Mouse (Mus musculus) heart, postnatal 14 days (tissue): ENCODE measurements around the gene Tagln2. TPM values are rescaled to one million over a fixed set of nuclear protein-coding genes. Genes with fewer than 3 reads are reported as not detected.

Source experiments
- DNase-seq, 2 experiments: peaks; one replicate each; pipeline ENCODE4 v3.0.0; 2021 to 2022
- intact Hi-C: fragments of 180-260 bp; cut with DNase I; formaldehyde crosslinking; loops from one replicate; pipeline ENCODE4 v1.15.1; 2025
- total RNA-seq, 2 experiments: library from RNA; stranded (reverse); gene quantifications; 2 replicates each; pipeline ENCODE4 v1.2.3; 2021

The Tagln2 gene
- total RNA-seq, 2 experiments from 2014 or later = 110 to 117 TPM

DNA sequence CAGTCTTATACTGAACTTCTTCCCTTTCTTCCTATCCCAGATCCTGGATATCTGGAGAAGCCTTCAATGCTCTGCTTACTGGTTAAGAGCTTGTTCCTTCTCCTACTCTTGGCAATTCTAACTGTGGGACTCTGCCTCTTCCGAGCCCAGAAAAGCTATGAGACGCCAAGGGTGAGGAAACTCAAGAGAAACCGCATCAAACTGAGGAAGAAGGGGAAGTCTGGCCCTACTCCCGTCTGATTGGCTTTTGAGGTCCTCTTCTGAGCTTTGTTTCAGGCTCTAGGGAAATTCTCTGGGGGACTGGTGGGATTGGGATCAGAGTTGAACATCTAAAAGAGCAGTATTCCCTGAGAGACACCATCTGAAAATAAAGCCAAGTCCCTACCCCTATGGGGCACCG is 21.8 kb upstream of the Tagln2 start:
- DNase-seq = no peak
- intact Hi-C loops = no loop called here

- intact Hi-C loops = no loop called here
- no peak for DNase-seq
Measured at GRCm38 (mm10) chr1:172480376-172480775, 19.5 kb upstream of the Tagln2 start.

GRCm38 (mm10) chr1:172481111-172481510 is 18.7 kb upstream of the Tagln2 start:
- no peak for DNase-seq
- intact Hi-C loops = no loop called here

DNA sequence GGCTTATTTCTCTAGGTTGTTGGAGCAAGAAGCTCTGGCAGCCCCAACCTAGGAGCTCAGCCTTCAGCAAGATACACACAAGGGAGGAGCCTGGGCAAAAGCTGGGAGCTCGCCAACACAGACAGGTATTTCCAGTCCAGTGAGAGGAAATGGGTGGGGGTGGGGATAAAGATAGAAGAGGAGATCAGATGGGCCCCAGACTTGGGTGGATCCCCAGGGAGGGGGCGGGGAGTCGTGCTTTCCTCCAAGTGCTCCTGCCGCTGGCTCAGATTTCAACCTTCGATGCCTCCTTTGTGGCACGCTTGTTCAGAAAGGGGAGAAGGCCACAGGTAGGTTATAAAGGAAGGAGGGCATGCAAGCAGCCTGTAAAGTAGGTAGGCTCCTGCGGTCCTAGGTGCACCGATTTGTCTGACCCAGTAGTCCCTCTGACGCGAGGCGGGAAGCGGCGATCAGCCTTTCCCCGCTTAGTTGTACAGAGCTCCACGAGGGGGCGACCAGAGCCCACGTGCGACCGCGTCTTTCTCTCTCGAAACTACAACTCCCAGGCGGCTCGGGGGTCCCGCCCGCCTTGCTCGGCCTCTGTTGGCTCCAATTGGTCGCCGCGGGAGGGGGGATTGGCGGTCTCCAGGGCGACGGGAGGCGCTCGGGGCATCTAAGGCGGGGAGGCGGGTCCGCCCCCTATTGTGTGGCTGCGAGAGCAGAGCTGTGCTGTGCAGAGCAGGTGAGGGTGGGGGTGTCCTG is 18.1 kb upstream of the Tagln2 start, which contains the start of gene Igsf9:
Gene Igsf9, plus strand, starts transcription at position 249 of the 741 bp plus-strand sequence.
- peak; percentile 89 to 90 for DNase-seq
- intact Hi-C loops = no loop called here

DNA sequence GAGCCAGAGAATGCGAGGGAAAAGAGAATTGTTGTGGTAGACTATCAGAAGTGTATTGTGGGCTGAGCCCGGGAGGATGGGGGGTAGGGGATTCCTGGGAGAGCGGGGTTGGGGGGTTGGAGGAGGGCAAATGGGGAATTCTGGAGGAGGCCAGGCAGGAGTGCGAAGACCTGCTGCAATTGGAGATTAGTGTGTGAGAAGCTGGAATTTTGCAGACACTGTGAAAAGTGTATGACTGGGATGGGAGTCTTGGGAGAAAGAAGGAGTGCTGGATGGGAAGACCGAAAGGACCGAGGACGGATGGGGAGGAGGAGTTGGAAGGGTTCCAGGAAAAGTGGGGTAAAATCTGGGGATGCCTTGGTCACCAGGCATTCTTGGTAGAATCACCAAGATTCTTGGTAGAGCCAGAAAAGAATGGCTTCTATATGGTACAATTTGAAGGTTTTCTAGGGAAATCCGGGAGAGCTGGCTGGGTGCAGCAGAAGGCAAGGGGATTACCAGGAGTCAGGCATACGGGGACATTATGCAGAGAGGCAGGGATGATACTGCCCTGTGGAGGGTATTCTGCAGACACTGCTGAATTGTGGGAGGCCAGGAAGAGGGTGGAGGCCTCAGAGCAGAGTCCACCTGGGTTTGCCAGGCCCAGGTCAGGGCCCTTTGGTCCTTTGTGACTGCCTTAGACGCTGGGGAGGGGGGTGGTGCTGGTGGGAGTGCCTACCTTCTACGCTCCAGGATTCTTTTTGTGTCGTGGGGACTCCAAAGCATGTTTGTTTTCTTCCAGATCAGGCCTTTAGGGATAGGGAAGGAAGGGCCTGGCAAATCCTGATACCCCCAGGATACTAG is 17.1 kb upstream of the Tagln2 start:
- intact Hi-C loops = no loop called here
- no peak for DNase-seq

DNA sequence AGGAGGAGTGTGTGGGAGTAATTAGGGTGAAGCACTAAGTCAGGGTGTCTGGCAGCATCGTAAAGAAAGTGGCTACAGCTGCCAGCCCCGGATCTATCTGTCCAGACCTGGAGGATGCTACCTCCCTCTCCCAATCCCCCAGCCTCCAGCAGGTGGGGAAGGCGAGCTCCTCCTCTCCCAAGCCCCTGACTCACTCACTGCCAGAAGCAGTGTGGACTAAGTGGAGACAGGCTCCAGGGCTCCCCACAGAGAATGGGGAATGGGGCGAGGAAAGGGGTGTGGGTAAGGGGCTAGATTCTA is 16.5 kb upstream of the Tagln2 start:
- intact Hi-C loops = no loop called here
- no peak for DNase-seq

- no peak for DNase-seq
- intact Hi-C loops = no loop called here
Measured at GRCm38 (mm10) chr1:172484236-172484635, 15.6 kb upstream of the Tagln2 start.

GRCm38 (mm10) chr1:172484671-172485070 is 15.2 kb upstream of the Tagln2 start:
- DNase-seq = no peak
- intact Hi-C loops = no loop called here

DNA sequence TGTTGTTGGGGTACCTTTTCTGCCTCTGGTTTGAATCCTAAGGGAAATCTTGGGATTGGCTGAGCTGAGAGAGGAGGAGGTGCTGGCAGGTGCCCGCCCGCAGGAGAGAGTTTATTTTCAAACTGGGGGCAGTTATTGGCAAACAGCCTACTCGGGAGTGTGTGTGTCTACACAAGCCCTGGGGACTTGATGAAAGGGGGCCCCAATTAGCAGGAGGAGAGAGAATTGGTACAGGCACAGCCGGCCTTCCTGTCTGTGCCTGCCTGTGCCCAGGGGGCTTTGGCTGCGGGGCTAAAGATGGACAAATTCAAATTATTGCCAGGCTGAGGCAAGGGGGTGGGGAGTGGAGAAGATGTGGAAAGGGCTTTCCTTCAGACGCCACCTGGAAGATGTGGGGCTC is 14.0 kb upstream of the Tagln2 start:
- intact Hi-C loops = no loop called here
- DNase-seq = no peak

- intact Hi-C loops = no loop called here
Measured at GRCm38 (mm10) chr1:172486236-172486635, 13.6 kb upstream of the Tagln2 start.

GRCm38 (mm10) chr1:172486651-172487050 is 13.2 kb upstream of the Tagln2 start:
- intact Hi-C loops = no loop called here
- no peak for DNase-seq

More at GRCm38 (mm10) chr1:172486236-172486635, 13.6 kb upstream of the Tagln2 start:
- DNase-seq = no peak

GRCm38 (mm10) chr1:172487859-172488258 is 12.0 kb upstream of the Tagln2 start:
- intact Hi-C loops = no loop called here
- no peak for DNase-seq

- no peak for DNase-seq
- intact Hi-C loops = no loop called here
Measured at GRCm38 (mm10) chr1:172488831-172489230, 11.0 kb upstream of the Tagln2 start.

- no peak for DNase-seq
- intact Hi-C loops = loop anchor here (1.0 to 10.0 kb wide), 5 partner anchors 38 to 913 kb away; partner anchors contain the start of gene Dusp23
Measured at GRCm38 (mm10) chr1:172489585-172490250, 10.1 kb upstream of the Tagln2 start.

DNA sequence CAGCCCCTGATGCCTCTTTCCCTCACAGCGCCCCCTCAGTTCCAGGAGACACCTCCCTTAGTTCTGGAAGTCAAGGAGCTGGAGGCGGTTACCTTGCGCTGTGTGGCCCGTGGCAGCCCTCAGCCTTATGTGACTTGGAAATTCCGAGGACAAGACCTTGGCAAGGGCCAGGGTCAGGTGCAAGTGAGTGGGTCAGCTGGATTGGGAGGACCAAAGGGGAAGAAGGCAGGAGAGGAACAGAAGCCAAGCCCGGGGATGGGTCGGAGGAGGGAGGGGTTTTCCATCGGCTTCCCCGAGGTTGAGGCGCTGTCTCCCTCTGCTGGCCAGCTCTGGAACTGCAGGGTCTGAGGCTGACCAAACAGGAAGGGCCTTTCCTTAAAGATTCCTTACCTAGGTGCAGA is 9.6 kb upstream of the Tagln2 start:
- peak; percentile 91 to 96 for DNase-seq
- intact Hi-C loops = loop anchor here (1.0 to 10.0 kb wide), 5 partner anchors 37 to 912 kb away; partner anchors contain the start of gene Dusp23

- intact Hi-C loops = loop anchor here (5.0 to 10.0 kb wide), 4 partner anchors 35 to 910 kb away; partner anchors contain the start of gene Dusp23
- DNase-seq = no peak
Measured at GRCm38 (mm10) chr1:172492047-172492446, 7.8 kb upstream of the Tagln2 start.

GRCm38 (mm10) chr1:172493516-172493915 is 6.3 kb upstream of the Tagln2 start:
- no peak for DNase-seq

DNA sequence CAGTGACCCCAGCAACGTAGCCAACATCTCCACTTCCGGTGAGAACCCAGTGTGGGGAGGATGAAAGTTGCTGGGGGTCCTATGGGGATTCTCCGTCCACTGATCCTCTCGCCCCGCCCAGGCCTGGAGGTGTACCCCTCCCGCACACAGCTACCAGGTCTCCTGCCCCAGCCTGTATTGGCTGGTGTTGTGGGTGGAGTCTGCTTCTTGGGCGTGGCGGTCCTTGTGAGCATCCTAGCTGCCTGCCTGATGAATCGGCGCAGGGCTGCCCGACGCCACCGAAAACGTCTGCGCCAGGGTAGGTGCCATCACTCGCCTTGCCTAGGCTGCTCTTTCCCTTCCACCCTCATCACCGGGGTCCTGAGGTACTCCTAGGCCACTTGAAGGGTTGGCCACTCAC is 3.8 kb upstream of the Tagln2 start:
- DNase-seq = no peak
- intact Hi-C loops = loop anchor here (10.0 kb wide), 1 partner anchor 451 kb away; no protein-coding TSS in a partner anchor

More at GRCm38 (mm10) chr1:172493516-172493915, 6.3 kb upstream of the Tagln2 start:
- intact Hi-C loops = loop anchor here (5.0 to 10.0 kb wide), 4 partner anchors 34 to 909 kb away; partner anchors contain the start of gene Dusp23

- DNase-seq = no peak
- intact Hi-C loops = loop anchor here (10.0 kb wide), 1 partner anchor 453 kb away; no protein-coding TSS in a partner anchor
Measured at GRCm38 (mm10) chr1:172497428-172497827, 2.4 kb upstream of the Tagln2 start.
